Mouse (Mus musculus) bone marrow, adult 2 months (tissue): Measurements from ENCODE around the gene Ryr3. TPM values are rescaled to one million over a fixed set of nuclear protein-coding genes. Genes with fewer than 3 reads are reported as not detected.

Experiments
- H3K27ac ChIP-seq: fragments of 200-500 bp; 2 replicates; pipeline ENCODE4 v1.5.1; 2012; ENCODE audit warnings: low read depth, mild to moderate bottlenecking, control low read depth, inconsistent platforms, low read length; ENCODE audit not compliant: control insufficient read depth, poor library complexity, insufficient read depth
- H3K4me1 ChIP-seq: fragments of 200-500 bp; 2 replicates; pipeline ENCODE4 v1.6.1; 2011; ENCODE audit warnings: low read length; ENCODE audit not compliant: control insufficient read depth, insufficient read depth
- H3K4me3 ChIP-seq: fragments of 200-500 bp; replicated peaks from 2 replicates; pipeline ENCODE3; 2011; ENCODE audit warnings: mild to moderate bottlenecking, low read depth, low read length, control low read depth; ENCODE audit not compliant: control insufficient read depth
- CTCF ChIP-seq: fragments of 200-500 bp; IDR thresholded peaks from 2 replicates; pipeline ENCODE4 v1.5.1; 2011; ENCODE audit warnings: low read length, control low read depth; ENCODE audit not compliant: control insufficient read depth, insufficient read depth
- POLR2A ChIP-seq: fragments of 200-500 bp; IDR thresholded peaks from 2 replicates; pipeline ENCODE4 v1.6.1; 2011; ENCODE audit warnings: low read depth, mild to moderate bottlenecking, control low read depth, low read length, borderline replicate concordance; ENCODE audit not compliant: control insufficient read depth
- WGBS: fragments of 180-500 bp; shearing (Covaris S2); methylation state at CpG from one replicate; pipeline ENCODE4 v1.1.7; 2018; 5-methylcytosine and 5-hydroxymethylcytosine counted together
- polyA plus RNA-seq: library from polyadenylated mRNA; stranded (reverse); fragments of >200 nt; gene quantifications from 2 replicates; pipeline ENCODE4 v1.2.4, GENCODE M21; 2011; ENCODE audit warnings: low replicate concordance; ENCODE audit not compliant: missing spikeins, insufficient read depth, insufficient read length

Gene Ryr3
- polyA plus RNA-seq, 1 experiment = 0.10 TPM

DNA sequence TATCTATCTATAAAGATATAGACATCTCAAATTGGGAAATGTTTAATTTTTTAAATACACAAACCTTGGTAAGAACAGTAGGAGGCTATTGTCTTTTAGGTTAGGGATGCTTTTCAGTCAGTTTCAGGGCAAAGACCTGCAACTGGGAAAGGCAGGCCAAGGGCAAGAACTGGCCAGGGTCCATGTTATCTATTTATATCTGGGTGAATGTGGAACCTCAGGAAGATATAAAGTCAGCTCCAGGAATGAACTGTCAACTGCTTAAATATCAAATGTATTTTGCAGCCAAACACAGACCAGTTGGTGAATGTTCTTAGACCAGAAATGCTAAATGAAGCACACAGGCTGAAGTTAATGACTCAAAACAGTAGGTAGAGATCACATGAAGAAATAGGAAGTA, 303.1 kb downstream of the Ryr3 start:
- Histone ChIP-seq H3K27ac (no peak overlapping the region), H3K4me1 (no peaks in the 10 kb centered on the region), H3K4me3 (no peak overlapping the region)
- TF ChIP-seq POLR2A = no peak
- no peak for TF ChIP-seq CTCF

- TF ChIP-seq CTCF (no peak), POLR2A (no peak)
- no peaks in the 10 kb centered on the region for H3K4me1 ChIP-seq
- no peak overlapping the region for H3K4me3 ChIP-seq
- no peak overlapping the region for H3K27ac ChIP-seq
These were observed 304.3 kb downstream of the Ryr3 start for GRCm38 (mm10) chr2:112912611-112913010.

DNA sequence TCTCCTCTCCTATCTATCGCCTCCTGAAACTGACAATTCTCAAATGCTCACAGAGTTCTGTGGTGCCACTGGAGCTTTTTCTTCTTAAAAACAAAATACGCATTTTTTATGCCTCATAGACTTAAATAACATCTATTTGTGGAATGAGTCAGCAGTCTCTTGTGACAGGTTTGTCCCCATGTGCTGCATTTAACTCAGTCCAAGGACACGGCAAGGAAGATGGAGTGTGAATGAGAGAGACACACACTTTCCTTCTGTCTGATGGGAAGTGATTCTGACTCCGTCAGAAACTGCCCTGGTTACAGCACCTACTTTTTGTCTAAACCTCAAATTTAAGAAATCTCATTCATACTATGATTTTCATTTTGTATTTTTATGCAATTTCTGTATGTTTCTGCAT, 306.3 kb downstream of the Ryr3 start:
- H3K4me1 ChIP-seq = no peaks in the 10 kb centered on the region
- no peak overlapping the region for H3K27ac ChIP-seq
- 74% methylated on average over 4 of the region's 4 CpGs for WGBS
- no peak overlapping the region for H3K4me3 ChIP-seq
- TF ChIP-seq POLR2A (no peak), CTCF (no peak)

- Histone ChIP-seq H3K4me3 (no peak overlapping the region), H3K27ac (no peak overlapping the region), H3K4me1 (no peaks in the 10 kb centered on the region)
- TF ChIP-seq POLR2A = no peak
- TF ChIP-seq CTCF = no peak
- WGBS = 81% methylated on average over 4 of the region's 4 CpGs
These were observed 307.8 kb downstream of the Ryr3 start for GRCm38 (mm10) chr2:112909142-112909541.

DNA sequence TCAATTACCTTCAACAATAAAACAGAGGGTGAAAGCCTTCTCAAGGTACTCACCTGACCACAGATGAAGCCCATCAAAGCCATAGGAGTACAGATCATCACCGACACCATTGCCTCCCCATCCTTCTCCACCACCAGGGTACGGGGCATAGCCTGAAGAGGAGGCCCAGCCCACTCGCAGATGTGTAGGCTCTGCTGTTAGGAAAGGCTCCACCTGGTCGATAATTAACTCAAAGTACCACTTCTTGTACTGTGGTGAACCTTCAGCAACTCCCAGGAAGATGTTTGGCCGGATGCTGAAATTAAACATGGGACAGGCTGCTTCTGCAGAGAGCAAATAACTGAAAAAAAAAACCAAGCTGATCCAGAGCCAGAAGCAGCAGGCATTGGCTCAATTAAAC, 316.1 kb downstream of the Ryr3 start:
- Histone ChIP-seq H3K27ac (no peak overlapping the region), H3K4me3 (no peak overlapping the region), H3K4me1 (no peaks in the 10 kb centered on the region)
- TF ChIP-seq CTCF = no peak
- TF ChIP-seq POLR2A = no peak
- 64% methylated on average over 5 of the region's 5 CpGs for WGBS

DNA sequence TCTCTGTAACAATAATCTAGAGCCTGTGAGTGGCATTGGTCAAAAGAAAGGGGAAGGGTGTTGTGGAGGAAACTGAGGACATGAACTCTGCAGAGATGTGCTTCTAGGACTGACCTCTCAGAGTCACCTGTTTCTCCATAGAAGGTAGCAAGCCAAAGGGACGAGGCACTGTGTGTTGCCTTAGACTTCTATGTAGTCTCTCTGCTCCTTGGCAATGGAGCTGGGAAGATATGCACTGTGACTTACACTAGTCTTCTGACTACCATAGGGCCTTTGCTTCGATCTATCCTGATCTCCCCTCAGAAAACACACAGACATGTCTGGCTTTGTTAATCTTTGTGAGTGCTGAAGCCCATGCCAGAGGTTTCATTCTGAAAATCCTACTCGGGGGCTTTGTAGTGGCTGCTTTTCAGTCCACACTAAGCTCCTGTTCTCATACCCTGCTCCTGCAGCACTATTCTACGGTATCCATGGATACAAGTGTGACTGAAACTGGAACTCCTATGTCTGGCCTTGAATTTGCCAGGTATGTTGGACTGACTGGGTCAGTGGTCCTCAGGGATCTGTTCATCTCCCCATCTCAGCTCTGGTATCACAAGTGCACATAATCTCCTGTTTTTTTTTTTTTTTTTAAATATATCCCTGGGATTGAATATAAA, 332.3 kb downstream of the Ryr3 start:
- TF ChIP-seq POLR2A (no peak), CTCF (no peak)
- Histone ChIP-seq H3K27ac (no peak overlapping the region), H3K4me1 (no peaks in the 10 kb centered on the region), H3K4me3 (no peak overlapping the region)
- WGBS = 70% methylated on average over 4 of the region's 4 CpGs

DNA sequence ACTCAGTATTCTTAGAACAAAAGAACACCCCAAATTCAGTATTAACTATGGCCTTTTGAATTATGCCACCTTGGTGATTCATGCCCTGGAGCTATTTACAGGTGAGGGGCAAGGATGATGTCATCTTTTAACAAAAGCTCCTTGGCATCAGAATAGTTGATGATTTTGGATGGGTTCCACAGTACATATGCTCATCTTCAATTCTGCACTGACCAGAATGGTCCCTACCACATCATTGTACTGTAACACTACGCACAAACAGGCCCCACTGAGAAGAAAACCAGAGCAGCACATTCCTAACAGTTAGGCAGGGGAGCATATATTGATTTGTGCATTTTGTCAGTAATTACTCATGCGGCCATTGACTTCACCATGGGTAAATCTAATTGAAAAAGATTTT, 335.1 kb downstream of the Ryr3 start:
- Histone ChIP-seq H3K4me1 (no peaks in the 10 kb centered on the region), H3K4me3 (no peak overlapping the region), H3K27ac (no peak overlapping the region)
- TF ChIP-seq CTCF (no peak), POLR2A (no peak)
- whole genome bisulfite sequencing = 78% methylated on average over 2 of the region's 2 CpGs

GRCm38 (mm10) chr2:112881376-112881775, 335.5 kb downstream of the Ryr3 start:
- H3K27ac ChIP-seq = no peak overlapping the region
- WGBS = 82% methylated on average over 1 of the region's 1 CpGs
- H3K4me1 ChIP-seq = no peaks in the 10 kb centered on the region
- H3K4me3 ChIP-seq = no peak overlapping the region
- TF ChIP-seq CTCF (no peak), POLR2A (no peak)

DNA sequence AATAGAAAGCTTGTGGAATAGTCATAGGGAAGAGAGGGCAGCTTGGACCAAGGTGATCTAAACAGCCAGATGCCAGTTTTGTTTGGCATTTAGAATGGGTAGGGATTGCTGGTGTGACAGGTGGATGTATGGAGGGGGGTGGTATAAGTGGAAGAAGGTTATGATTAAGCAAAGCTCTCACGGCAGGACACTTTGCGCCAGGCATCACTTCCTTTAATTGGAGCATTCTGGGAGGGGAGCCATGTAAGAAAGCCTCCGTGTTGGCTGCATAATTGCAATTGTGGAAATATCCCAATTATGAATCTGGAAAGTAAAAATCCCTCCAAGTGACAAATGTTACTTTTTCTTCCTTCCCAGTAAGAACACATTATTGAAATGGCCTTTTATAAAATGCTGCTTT, 339.5 kb downstream of the Ryr3 start:
- no peaks in the 10 kb centered on the region for H3K4me1 ChIP-seq
- no peak overlapping the region for H3K27ac ChIP-seq
- 65% methylated on average over 3 of the region's 3 CpGs for WGBS
- TF ChIP-seq POLR2A (no peak), CTCF (no peak)
- no peak overlapping the region for H3K4me3 ChIP-seq
